Mouse (Mus musculus) liver, embryonic 14.5 days (tissue): ENCODE results near the gene Mdm4.

Experiments
- CTCF ChIP-seq: IDR thresholded peaks from 2 replicates; pipeline ENCODE4 v1.5.1; 2016; ENCODE audit warnings: antibody characterized with exemption, low read depth, control low read depth
- EP300 ChIP-seq: IDR thresholded peaks from 2 replicates; pipeline ENCODE4 v1.6.1; 2016; ENCODE audit warnings: antibody characterized with exemption, low read depth

GRCm38 (mm10) chr1:133071666-133072381 is 41.5 kb upstream of the Mdm4 start:
- TF ChIP-seq CTCF: no peak
- TF ChIP-seq EP300: no peak
